Mouse (Mus musculus) hindbrain, embryonic 15.5 days (tissue): ENCODE data around the gene Prkn. TPM values are rescaled to one million over a fixed set of nuclear protein-coding genes. Genes with fewer than 3 reads are reported as not detected.

Experiments used
- ATAC-seq: fragments of 200-750 bp; cut with Nextera tagmentation; 2 replicates; pipeline ENCODE4 v1.8.0; 2017; ENCODE audit warnings: low read depth, moderate number of reproducible peaks, moderate TSS enrichment; ENCODE audit not compliant: low FRiP score
- H3K27ac ChIP-seq: fragments of 300-500 bp; sonication (generic); replicated peaks from 2 replicates; pipeline ENCODE4 v1.5.1; 2015; ENCODE audit warnings: mild to moderate bottlenecking, inconsistent platforms
- H3K27me3 ChIP-seq: fragments of 300-500 bp; sonication (generic); 2 replicates; pipeline ENCODE4 v1.6.1; 2015; ENCODE audit warnings: control low read depth, inconsistent platforms
- H3K36me3 ChIP-seq: fragments of 300-500 bp; sonication (generic); 2 replicates; pipeline ENCODE4 v1.6.1; 2015; ENCODE audit warnings: control low read depth, inconsistent platforms
- H3K4me1 ChIP-seq: fragments of 300-500 bp; sonication (generic); replicated peaks from 2 replicates; pipeline ENCODE4 v1.6.1; 2015; ENCODE audit warnings: control low read depth, inconsistent platforms
- H3K4me2 ChIP-seq: fragments of 300-500 bp; sonication (generic); 2 replicates; pipeline ENCODE4 v1.6.1; 2015; ENCODE audit warnings: moderate library complexity, mild to moderate bottlenecking, inconsistent platforms
- H3K4me3 ChIP-seq: fragments of 300-500 bp; sonication (generic); 2 replicates; pipeline ENCODE4 v1.5.1; 2015; ENCODE audit warnings: mild to moderate bottlenecking, inconsistent platforms
- H3K9ac ChIP-seq: fragments of 300-500 bp; sonication (generic); 2 replicates; pipeline ENCODE4 v1.6.1; 2015; ENCODE audit warnings: inconsistent platforms
- H3K9me3 ChIP-seq: fragments of 300-500 bp; sonication (generic); 2 replicates; pipeline ENCODE4 v1.6.1; 2016; ENCODE audit warnings: control low read depth, inconsistent platforms
- WGBS: fragments of 180-500 bp; shearing (Covaris S2); methylation state at CpG from one replicate; pipeline ENCODE4 v1.1.7; 2015; 5-methylcytosine and 5-hydroxymethylcytosine counted together
- polyA plus RNA-seq: library from polyadenylated mRNA; unstranded; fragments of >200 nt; fragmentation: Nextera tagmentation; extraction: Ambion mirVana; gene quantifications from 2 replicates; pipeline ENCODE4 v1.2.1, GENCODE M21; 2015

The Prkn gene
- polyA plus RNA-seq, result 4.3 and 4.9 TPM in 2 replicates

DNA sequence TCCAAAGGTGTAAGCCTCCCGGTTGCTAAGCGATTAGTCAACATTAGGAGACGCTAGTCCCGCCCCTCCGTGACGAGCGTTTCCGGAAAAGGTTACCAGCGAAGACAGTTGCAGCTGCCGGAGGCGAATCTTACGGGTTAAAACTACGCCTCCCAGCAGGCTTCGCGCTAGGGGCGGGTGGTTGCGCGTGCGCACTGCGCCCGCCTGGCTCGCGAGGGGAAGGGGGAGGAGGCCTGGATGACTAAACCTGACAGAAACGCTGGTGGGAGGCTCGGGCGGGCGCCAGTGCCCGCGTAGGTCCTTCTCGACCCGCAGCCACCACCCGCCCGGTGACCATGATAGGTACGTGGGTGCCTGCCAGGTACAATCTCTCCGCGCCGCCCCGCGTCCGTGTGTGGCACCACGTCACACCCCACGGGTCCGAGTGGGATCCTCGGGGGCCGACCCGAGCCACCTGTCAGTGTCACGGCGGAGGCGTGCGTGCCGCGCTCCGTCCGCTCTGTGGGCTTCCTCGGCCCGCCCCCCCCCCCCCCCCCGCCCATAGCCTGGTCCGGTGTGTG lies at the start of gene Prkn, which contains the start of gene Pacrg:
Gene Prkn, plus strand, starts transcription at position 237 of the 560 bp plus-strand sequence.
Gene Pacrg, minus strand, starts transcription at position 164 of the 560 bp plus-strand sequence.
- Histone ChIP-seq H3K27ac (peak within 1 kb of the TSS; percentile 88), H3K4me2 (peak within 1 kb of the TSS; percentile 83), H3K9ac (peak within 1 kb of the TSS; percentile 71), H3K9me3 (no peaks in the 10 kb centered on the region), H3K4me1 (peaks cover 9% of the 10 kb centered on the region; the same call in 1 of the 2 replicates), H3K36me3 (no peaks in the 10 kb centered on the region), H3K27me3 (no peaks in the 10 kb centered on the region), H3K4me3 (peak within 1 kb of the TSS; percentile 75)
- ATAC-seq, result peak; percentile 95
- under 1% methylated on average over 48 of the region's 58 CpGs for WGBS

DNA sequence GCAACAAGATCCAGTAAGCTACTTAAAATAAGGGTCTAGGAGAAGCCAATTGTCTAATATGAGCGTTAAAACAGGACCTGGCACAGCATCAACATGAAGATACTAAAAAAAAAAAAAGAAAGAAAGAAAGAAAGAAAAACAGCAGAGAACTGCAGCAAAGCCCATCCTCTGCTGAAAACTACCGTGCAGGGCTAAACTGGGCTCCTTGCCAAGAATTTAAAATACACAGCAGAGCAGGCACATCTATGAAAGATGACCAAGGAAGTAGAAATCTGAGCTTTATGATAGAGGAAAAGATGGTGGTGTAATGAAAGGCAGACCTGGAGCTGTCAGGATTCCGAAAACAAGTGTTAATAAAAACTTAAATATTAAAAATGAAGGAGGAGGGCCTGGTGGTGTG lies 48.5 kb upstream of the Prkn start:
- no peak overlapping the region for H3K27ac ChIP-seq
- H3K36me3 ChIP-seq, result no peaks in the 10 kb centered on the region
- H3K4me1 ChIP-seq, result peaks cover 5% of the 10 kb centered on the region
- no peaks in the 10 kb centered on the region for H3K9me3 ChIP-seq
- 50% methylated on average over 3 of the region's 3 CpGs for WGBS
- H3K4me2 ChIP-seq, result no peak overlapping the region
- no peak overlapping the region for H3K4me3 ChIP-seq
- ATAC-seq, result no peak
- H3K27me3 ChIP-seq, result no peaks in the 10 kb centered on the region
- no peak overlapping the region for H3K9ac ChIP-seq

DNA sequence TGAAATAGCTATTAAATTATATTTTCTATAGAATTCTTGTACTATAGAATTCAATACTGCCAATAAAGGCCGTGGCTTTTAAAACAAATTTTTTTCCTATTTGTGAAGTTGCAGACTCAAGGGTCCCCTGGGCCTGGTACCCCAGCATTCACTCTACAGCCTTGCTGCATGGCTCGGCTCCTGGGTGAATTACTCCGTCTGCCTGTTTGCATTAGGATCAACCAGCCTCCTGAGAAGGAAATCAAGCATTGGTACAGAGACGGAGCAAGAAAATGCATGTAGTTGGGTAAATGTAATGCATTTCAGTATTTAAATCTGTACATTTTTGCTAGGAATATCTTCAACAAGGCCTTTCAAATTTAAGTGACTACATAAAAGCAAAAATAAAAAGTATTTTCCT lies 33.5 kb upstream of the Prkn start:
- 67% methylated on average over 4 of the region's 4 CpGs for WGBS
- no peak overlapping the region for H3K27ac ChIP-seq
- H3K4me3 ChIP-seq, result no peak overlapping the region
- H3K4me2 ChIP-seq, result no peak overlapping the region
- no peaks in the 10 kb centered on the region for H3K36me3 ChIP-seq
- no peak for ATAC-seq
- H3K9me3 ChIP-seq, result no peaks in the 10 kb centered on the region
- no peaks in the 10 kb centered on the region; the same call in 1 of the 2 replicates for H3K4me1 ChIP-seq
- H3K9ac ChIP-seq, result no peak overlapping the region
- H3K27me3 ChIP-seq, result no peaks in the 10 kb centered on the region

DNA sequence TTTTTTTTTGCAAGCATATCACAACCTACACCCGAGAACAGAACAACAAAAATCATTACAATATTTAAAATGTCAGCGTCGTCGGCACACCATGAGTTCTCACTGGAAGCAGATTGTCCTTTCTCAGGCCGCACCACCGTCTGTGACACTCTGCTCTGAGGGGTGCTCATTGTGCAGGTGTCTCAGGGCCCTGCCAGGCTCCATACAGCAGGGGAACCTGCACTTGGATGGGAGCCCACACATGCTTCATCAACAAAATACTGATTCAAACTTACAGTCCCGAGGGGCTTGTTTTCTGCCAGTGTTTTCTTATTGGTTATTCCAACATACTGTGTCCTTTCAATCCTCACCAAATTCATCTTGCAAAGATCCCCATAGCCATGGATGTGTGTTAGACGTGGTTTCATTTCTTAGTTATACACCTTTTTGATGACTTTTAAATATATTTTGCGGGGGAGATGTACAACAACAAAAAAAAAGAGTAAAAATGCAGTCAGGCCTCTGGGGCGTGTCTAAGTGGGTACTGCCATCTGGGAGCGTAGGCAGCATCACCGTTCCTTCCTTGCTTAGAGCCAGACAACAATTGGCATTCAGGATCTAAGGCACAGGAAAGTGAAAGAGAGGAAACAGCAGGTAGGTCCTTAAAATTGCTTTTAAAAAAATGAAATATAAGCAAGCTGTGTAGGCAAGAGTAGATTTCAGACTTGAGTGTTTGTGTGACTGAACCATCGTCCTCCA lies 32.8 kb upstream of the Prkn start:
- H3K4me1 ChIP-seq, result no peaks in the 10 kb centered on the region; the same call in 1 of the 2 replicates
- no peak overlapping the region for H3K4me2 ChIP-seq
- H3K36me3 ChIP-seq, result no peaks in the 10 kb centered on the region
- H3K27ac ChIP-seq, result no peak overlapping the region
- no peaks in the 10 kb centered on the region for H3K9me3 ChIP-seq
- no peak overlapping the region for H3K9ac ChIP-seq
- H3K4me3 ChIP-seq, result no peak overlapping the region
- no peaks in the 10 kb centered on the region for H3K27me3 ChIP-seq
- 58% methylated on average over 13 of the region's 13 CpGs for WGBS
- no peak for ATAC-seq

DNA sequence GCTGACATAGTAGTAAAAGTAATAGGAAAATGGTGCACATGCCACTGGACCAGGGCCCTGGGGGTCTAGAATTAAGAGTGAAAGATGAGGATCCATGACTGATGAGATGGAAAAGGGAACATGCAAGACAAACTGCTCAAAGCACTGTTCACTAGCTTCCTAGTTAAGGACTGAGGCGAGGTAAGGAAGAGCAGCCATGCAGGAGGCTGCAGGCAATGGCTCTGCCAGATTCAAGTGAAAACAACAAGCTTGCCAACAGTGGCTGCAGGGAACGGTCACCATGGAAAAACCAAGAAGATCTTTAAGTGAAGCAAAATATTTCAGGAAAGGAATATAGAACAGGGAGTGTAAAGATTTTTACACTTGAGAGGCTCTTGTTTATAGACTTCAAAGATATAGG lies 31.6 kb upstream of the Prkn start:
- Histone ChIP-seq H3K27ac (no peak overlapping the region), H3K36me3 (no peaks in the 10 kb centered on the region), H3K9ac (no peak overlapping the region), H3K4me2 (no peak overlapping the region), H3K27me3 (no peaks in the 10 kb centered on the region), H3K9me3 (no peaks in the 10 kb centered on the region), H3K4me1 (no peaks in the 10 kb centered on the region; the same call in 1 of the 2 replicates), H3K4me3 (no peak overlapping the region)
- 68% methylated on average over 2 of the region's 2 CpGs for WGBS
- ATAC-seq, result no peak

DNA sequence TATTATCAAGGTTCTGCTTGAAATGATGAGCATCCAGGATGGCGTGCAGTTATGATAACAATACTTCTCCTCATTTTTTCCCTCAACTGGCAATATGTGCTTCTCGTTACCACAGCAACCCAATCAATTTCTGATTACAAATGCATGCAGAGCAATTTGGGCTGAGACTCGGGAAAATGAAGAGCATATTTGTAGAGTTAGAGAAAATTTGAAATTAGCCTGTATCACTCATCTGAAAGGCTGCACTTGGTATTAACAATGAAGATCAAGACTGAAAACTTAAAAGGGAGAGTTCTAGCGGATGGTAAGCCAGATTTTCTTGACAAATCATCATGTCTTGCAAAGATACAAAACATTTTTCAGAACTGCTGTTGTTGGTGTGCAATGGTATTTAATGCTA lies 21.2 kb upstream of the Prkn start:
- no peaks in the 10 kb centered on the region for H3K4me1 ChIP-seq
- H3K27ac ChIP-seq, result no peak overlapping the region
- H3K36me3 ChIP-seq, result no peaks in the 10 kb centered on the region
- no peaks in the 10 kb centered on the region for H3K9me3 ChIP-seq
- WGBS, result 72% methylated on average over 4 of the region's 4 CpGs
- H3K4me2 ChIP-seq, result no peak overlapping the region
- no peak for ATAC-seq
- no peaks in the 10 kb centered on the region for H3K27me3 ChIP-seq
- no peak overlapping the region for H3K9ac ChIP-seq
- H3K4me3 ChIP-seq, result no peak overlapping the region

DNA sequence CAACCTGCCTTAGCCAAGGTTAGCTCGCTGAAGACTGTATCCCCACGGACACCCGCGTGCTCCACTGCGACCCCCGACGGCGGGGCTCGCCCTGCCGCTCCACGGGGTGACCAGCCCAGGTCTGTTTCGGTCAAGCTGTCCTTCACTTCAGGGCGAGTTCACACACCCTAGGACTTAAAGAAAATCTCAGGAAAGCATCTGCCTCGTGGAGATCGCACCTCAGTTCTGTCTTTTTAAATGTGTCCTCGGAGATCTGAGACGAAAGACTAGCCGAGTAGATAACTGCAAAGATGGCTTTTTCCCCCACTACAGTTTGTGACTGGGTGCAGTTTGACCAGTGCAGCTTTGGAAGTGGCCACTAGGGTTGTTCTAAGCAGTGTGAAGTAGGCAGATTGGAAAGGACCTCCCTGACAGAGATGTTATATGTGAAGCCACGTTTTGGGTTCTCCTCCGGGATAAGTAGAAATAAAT lies 582 bp downstream of the Prkn start:
- Histone ChIP-seq H3K36me3 (no peaks in the 10 kb centered on the region), H3K4me1 (peaks cover 9% of the 10 kb centered on the region; the same call in 1 of the 2 replicates), H3K4me2 (peak overlapping the region; percentile 83), H3K27ac (peak overlapping the region; percentile 88), H3K4me3 (peak overlapping the region; percentile 75), H3K27me3 (no peaks in the 10 kb centered on the region), H3K9ac (peak overlapping the region; percentile 71), H3K9me3 (no peaks in the 10 kb centered on the region)
- peak; percentile 52 for ATAC-seq
- 2% methylated on average over 20 of the region's 20 CpGs for WGBS

DNA sequence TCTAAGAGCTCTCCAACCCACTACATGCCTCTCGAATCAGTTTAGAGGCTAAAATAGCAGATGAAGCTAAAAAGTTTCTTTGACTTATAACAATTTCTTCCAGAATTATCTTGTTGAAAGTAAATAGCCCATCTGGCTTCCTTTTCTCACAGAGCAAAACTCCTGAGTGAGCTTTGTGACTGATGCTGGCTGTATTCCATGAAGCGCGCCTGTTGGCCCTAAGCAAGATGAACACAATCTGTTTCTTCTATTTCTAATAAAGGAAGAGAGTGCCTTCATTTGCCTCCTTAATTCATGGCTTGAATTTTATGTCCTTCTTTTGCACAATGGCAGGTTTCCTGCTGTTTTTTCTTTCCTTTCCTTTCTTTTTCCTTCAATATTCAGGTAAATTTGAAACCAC lies 14.0 kb downstream of the Prkn start:
- Histone ChIP-seq H3K9me3 (no peaks in the 10 kb centered on the region), H3K4me1 (0 out of 2 replicates have a peak, but pooled peaks cover 4% of the 10 kb centered on the region), H3K36me3 (no peaks in the 10 kb centered on the region), H3K4me2 (no peak overlapping the region), H3K4me3 (no peak overlapping the region), H3K9ac (no peak overlapping the region), H3K27ac (no peak overlapping the region), H3K27me3 (no peaks in the 10 kb centered on the region)
- 81% methylated on average over 3 of the region's 3 CpGs for WGBS
- no peak for ATAC-seq

DNA sequence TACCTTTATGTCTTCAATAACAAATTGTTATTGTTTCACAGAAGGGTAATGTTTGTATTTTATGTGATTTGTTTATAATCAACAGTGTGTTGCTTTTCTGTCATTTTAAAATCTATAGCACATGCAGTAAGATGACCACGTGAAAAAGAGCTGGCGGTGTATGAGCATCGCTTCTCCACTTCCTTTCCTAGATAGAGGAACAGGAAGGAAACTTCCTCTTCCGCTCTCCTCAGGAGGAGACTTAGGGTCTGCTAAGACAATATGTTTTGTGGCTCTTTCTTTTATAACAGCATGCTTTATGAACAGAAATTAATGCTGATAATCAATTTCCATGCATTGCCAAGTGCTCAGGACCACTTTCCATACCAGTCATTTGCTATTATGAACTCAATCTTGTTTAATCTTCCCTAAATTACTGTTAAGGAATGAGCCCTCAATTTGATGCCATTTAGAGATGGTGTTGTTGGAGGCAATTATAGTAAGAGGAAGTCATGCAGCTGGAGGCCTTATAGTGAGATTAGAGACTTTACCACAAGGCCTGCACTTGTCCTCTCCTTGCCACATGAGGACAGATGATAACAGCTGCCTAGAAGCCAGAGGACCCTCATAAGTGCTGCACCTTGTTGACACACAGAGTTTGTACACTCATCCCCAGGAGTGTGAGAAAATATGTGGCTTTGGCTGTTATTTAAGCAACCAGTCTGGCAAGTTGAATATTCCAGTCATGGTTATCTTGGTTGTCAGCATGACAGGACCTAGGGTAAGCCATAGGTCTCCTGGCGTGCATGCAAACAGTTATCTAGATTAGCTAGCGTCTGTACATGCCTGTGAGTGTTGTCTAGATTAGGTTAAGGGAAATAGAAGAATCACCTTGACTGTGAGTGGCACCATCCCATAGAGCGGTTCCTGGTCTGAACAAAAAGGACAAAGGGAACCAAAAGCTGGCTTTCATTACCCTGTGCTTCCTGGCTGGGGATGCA lies 34.3 kb downstream of the Prkn start:
- no peak for ATAC-seq
- Histone ChIP-seq H3K27me3 (no peaks in the 10 kb centered on the region), H3K9ac (no peak overlapping the region), H3K9me3 (no peaks in the 10 kb centered on the region), H3K4me2 (no peak overlapping the region), H3K36me3 (no peaks in the 10 kb centered on the region), H3K4me3 (no peak overlapping the region), H3K27ac (no peak overlapping the region), H3K4me1 (no peaks in the 10 kb centered on the region)
- 89% methylated on average over 7 of the region's 7 CpGs for WGBS

DNA sequence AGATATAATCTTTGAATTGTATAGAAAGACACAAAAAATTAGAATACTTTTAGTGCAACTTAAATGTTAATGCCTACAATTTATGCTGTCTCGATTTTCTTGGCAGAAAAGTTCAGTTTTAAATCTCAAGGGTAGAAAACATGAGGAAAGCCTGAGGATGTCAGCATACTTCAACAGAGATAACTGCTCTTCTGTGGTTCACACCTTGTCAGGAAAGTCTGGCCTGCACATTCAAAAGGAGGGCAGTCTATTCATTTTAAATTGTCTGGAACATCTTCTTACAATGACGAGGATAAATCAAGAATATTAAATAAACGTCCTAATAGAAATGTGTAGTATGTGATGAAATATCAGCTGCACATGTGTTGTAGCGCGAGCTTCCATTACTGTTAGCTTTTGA lies 38.8 kb downstream of the Prkn start:
- H3K9me3 ChIP-seq, result no peaks in the 10 kb centered on the region
- no peaks in the 10 kb centered on the region for H3K4me1 ChIP-seq
- ATAC-seq, result no peak
- no peak overlapping the region for H3K9ac ChIP-seq
- no peak overlapping the region for H3K27ac ChIP-seq
- 88% methylated on average over 5 of the region's 5 CpGs for WGBS
- no peaks in the 10 kb centered on the region for H3K27me3 ChIP-seq
- H3K4me2 ChIP-seq, result no peak overlapping the region
- no peak overlapping the region for H3K4me3 ChIP-seq
- H3K36me3 ChIP-seq, result no peaks in the 10 kb centered on the region

DNA sequence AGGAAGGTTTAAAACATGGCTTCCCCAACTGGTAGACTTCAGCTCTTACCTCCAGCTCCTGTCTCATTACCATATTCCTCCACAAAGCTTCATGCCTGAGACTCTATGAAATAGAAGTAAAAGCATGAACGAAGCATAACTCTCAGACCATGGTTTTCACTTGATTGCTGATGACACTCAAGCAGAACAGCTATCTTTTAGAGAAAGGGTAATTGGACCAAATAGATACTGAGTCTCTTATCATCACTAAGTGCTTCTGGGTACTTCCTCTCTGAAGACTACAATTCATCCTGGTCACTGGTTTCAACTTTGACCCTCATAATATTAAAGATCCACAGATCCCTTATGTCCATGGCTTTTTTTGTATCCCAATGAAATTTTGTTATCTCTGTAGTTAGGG lies 42.1 kb downstream of the Prkn start:
- H3K27me3 ChIP-seq, result no peaks in the 10 kb centered on the region
- no peak overlapping the region for H3K4me3 ChIP-seq
- WGBS, result 92% methylated on average over 1 of the region's 1 CpGs
- no peak overlapping the region for H3K9ac ChIP-seq
- ATAC-seq, result no peak
- no peaks in the 10 kb centered on the region for H3K36me3 ChIP-seq
- H3K9me3 ChIP-seq, result no peaks in the 10 kb centered on the region
- H3K4me2 ChIP-seq, result no peak overlapping the region
- H3K27ac ChIP-seq, result no peak overlapping the region
- no peaks in the 10 kb centered on the region for H3K4me1 ChIP-seq

DNA sequence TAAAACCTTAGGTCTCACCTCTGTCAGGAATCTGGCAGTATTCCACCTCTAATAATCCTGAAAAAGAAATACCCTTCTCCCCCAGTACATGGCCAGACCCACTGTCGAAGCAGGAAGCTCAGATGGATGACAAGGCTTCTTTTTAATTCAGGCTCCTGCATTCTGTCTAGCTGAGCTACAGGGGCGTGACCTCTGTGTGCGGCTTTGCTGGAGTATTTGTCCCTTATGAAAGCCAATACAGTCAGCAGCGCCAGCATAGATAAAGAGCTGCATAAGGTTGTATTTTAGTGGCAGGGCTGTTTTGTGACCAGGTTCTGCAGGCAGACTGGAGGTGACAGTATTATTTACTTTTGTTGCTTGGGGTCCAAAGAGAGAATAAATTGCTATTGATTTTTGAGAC lies 47.7 kb downstream of the Prkn start:
- no peaks in the 10 kb centered on the region for H3K4me1 ChIP-seq
- H3K4me3 ChIP-seq, result no peak overlapping the region
- 10% methylated on average over 4 of the region's 4 CpGs for WGBS
- H3K9ac ChIP-seq, result no peak overlapping the region
- no peaks in the 10 kb centered on the region for H3K27me3 ChIP-seq
- H3K27ac ChIP-seq, result no peak overlapping the region
- no peak for ATAC-seq
- no peak overlapping the region for H3K4me2 ChIP-seq
- H3K36me3 ChIP-seq, result no peaks in the 10 kb centered on the region
- H3K9me3 ChIP-seq, result no peaks in the 10 kb centered on the region
